Mouse (Mus musculus) limb, embryonic 14.5 days (tissue): ENCODE data around the gene Ppp4r4. TPM values are rescaled to one million over a fixed set of nuclear protein-coding genes. Genes with fewer than 3 reads are reported as not detected.

Experiments used
- ATAC-seq: fragments of 200-750 bp; cut with Nextera tagmentation; 2 replicates; pipeline ENCODE4 v1.8.0; 2017; ENCODE audit warnings: low read depth, moderate number of reproducible peaks, moderate TSS enrichment; ENCODE audit not compliant: low FRiP score
- DNase-seq: peaks from one replicate; pipeline ENCODE4 v3.0.0-alpha.2; 2015; ENCODE audit warnings: low spot score
- H3K27ac ChIP-seq: fragments of 300-500 bp; sonication (generic); replicated peaks from 2 replicates; pipeline ENCODE4 v1.5.1; 2014; ENCODE audit warnings: low read depth, mild to moderate bottlenecking, low read length, moderate library complexity, mixed read lengths
- H3K27me3 ChIP-seq: fragments of 300-500 bp; sonication (generic); 2 replicates; pipeline ENCODE4 v1.6.1; 2014; ENCODE audit warnings: low read length, mixed read lengths; ENCODE audit not compliant: control insufficient read depth, insufficient read depth
- H3K36me3 ChIP-seq: fragments of 300-500 bp; sonication (generic); 2 replicates; pipeline ENCODE4 v1.6.1; 2014; ENCODE audit warnings: mild to moderate bottlenecking, low read length, moderate library complexity, mixed read lengths; ENCODE audit not compliant: control insufficient read depth, insufficient read depth
- H3K4me1 ChIP-seq: fragments of 300-500 bp; sonication (generic); 2 replicates; pipeline ENCODE4 v1.6.1; 2014; ENCODE audit warnings: antibody characterized with exemption, low read length, mixed read lengths; ENCODE audit not compliant: control insufficient read depth, insufficient read depth
- H3K4me2 ChIP-seq: fragments of 300-500 bp; sonication (generic); replicated peaks from 2 replicates; pipeline ENCODE4 v1.6.1; 2014; ENCODE audit warnings: low read depth, mild to moderate bottlenecking, low read length, moderate library complexity; ENCODE audit not compliant: severe bottlenecking
- H3K4me3 ChIP-seq: fragments of 300-500 bp; sonication (generic); replicated peaks from 2 replicates; pipeline ENCODE4 v1.5.1; 2014; ENCODE audit warnings: low read length
- H3K9ac ChIP-seq: fragments of 300-500 bp; sonication (generic); 2 replicates; pipeline ENCODE4 v1.6.1; 2014; ENCODE audit warnings: mild to moderate bottlenecking, low read depth, low read length, moderate library complexity; ENCODE audit not compliant: severe bottlenecking
- H3K9me3 ChIP-seq: fragments of 300-500 bp; sonication (generic); 2 replicates; pipeline ENCODE4 v1.6.1; 2016; ENCODE audit warnings: low read length; ENCODE audit not compliant: control insufficient read depth
- POLR2A ChIP-seq: fragments of 200-500 bp; IDR thresholded peaks from 2 replicates; pipeline ENCODE4 v1.8.0; 2012; ENCODE audit warnings: inconsistent platforms, mild to moderate bottlenecking, moderate library complexity, borderline replicate concordance; ENCODE audit not compliant: insufficient read depth, insufficient read length; ENCODE audit errors: extremely low read depth
- WGBS: fragments of 180-500 bp; shearing (Covaris S2); extraction: QIAGEN DNeasy Blood & Tissue Kit; methylation state at CpG from one replicate; pipeline ENCODE4 v1.1.7; 2014; 5-methylcytosine and 5-hydroxymethylcytosine counted together
- polyA plus RNA-seq, 2 experiments: library from polyadenylated mRNA; depleted of rRNA in 1 of 2; stranded (reverse) in 1 of 2; unstranded in 1 of 2; fragments of >200 nt; fragmentation: Nextera tagmentation in 1 of 2; extraction: Ambion mirVana in 1 of 2; gene quantifications; 2 replicates each; pipeline versions ENCODE4 v1.2.1 to v1.2.3; 2012 to 2014

The Ppp4r4 gene
- polyA plus RNA-seq, 2 experiments, result 0.62 to 1.9 TPM

DNA sequence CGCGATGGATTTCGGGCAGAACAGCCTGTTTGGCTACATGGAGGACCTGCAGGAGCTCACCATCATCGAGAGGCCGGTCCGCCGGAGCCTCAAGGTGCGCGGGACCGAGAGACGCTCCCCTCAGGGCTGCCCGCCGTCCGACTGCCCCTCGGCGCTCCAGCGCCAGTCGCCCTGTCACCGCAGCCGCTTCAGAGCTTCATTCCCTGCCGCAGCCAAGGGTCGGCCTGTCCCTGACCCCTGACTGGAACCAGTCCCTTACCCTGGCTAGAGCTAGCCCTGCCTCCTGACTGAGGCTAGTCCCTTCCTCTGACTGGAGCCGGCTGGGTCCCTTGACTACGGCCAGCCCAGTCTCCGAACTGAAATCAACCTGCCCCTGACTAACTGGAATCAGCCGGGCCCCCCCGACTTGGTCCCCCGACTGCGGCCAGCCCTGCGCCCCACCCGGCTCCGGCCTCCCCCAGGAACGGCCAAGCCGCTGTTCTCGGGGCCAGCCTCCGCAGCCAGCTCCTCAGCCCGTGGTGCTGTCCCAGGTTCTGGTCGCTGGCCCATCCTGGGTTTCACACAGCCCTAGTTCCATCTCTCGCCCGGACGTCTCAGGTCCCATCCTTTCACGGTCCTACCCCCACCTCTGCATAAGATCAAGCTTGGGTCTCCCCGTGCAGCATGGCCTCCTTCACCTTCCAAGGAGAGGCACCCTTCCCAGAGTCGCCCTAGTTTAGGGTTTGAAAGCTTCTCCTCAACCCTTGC is 739 bp downstream of the Ppp4r4 start:
- Histone ChIP-seq H3K9ac (peak overlapping the region; percentile 68), H3K4me3 (peak overlapping the region; percentile 72), H3K4me2 (peak overlapping the region; percentile 99), H3K4me1 (peaks cover 4% of the 10 kb centered on the region; the same call in 1 of the 2 replicates), H3K27me3 (peaks cover 11% of the 10 kb centered on the region; the same call in 1 of the 2 replicates), H3K36me3 (no peaks in the 10 kb centered on the region), H3K27ac (no peak overlapping the region), H3K9me3 (no peaks in the 10 kb centered on the region)
- TF ChIP-seq POLR2A, result no peak
- WGBS, result 2% methylated on average over 40 of the region's 44 CpGs
- ATAC-seq (no peak), DNase-seq (no peak)

DNA sequence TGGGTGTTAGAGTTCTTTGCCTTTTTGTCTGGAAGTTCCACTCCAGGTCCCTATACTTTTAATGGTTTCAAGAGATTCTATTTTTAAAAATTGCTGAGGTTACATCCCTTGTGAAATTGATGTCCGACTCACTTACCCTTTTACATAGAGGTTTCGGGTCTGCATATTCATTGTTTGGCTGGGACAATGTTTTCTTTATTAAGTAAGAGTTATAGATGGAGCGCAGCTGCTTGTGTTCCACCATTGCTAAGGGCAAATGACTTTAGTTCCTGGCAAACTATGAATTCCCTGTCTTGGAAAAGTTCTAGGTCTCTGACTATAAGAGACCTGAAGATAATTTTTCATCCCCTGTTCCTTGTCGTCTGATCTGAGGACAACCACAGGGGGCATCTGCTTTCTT is 8.3 kb downstream of the Ppp4r4 start:
- Histone ChIP-seq H3K36me3 (no peaks in the 10 kb centered on the region), H3K4me2 (no peak overlapping the region), H3K27ac (no peak overlapping the region), H3K9ac (no peak overlapping the region), H3K27me3 (no peaks in the 10 kb centered on the region), H3K4me3 (no peak overlapping the region), H3K9me3 (no peaks in the 10 kb centered on the region), H3K4me1 (no peaks in the 10 kb centered on the region)
- no peak for TF ChIP-seq POLR2A
- WGBS, result 74% methylated on average over 4 of the region's 4 CpGs
- no peak for DNase-seq
- ATAC-seq, result no peak

DNA sequence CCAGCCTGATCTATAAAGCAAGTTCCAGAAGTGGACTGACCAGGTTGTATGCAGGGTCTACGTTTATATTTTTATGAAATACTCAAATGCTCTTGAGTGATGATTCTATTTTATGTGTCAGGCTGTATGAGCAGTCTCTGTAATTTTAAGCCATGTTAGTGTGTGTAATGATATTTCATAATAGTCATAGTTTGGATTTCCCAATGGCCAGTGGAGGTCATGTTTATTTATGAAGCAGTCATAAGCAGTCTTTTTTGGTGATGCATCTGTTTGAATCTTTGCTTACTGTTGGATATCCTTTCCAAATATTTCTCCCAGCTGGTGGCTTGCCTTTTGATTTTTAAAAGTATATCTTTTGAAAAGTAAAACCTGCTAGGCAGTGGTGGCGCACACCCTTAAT is 11.3 kb downstream of the Ppp4r4 start:
- WGBS, result 82% methylated on average over 2 of the region's 2 CpGs
- no peaks in the 10 kb centered on the region for H3K9me3 ChIP-seq
- DNase-seq, result no peak
- H3K36me3 ChIP-seq, result no peaks in the 10 kb centered on the region
- no peaks in the 10 kb centered on the region for H3K27me3 ChIP-seq
- H3K4me1 ChIP-seq, result no peaks in the 10 kb centered on the region
- no peak overlapping the region for H3K4me3 ChIP-seq
- no peak overlapping the region for H3K9ac ChIP-seq
- no peak overlapping the region for H3K27ac ChIP-seq
- no peak for TF ChIP-seq POLR2A
- no peak for ATAC-seq
- no peak overlapping the region for H3K4me2 ChIP-seq

DNA sequence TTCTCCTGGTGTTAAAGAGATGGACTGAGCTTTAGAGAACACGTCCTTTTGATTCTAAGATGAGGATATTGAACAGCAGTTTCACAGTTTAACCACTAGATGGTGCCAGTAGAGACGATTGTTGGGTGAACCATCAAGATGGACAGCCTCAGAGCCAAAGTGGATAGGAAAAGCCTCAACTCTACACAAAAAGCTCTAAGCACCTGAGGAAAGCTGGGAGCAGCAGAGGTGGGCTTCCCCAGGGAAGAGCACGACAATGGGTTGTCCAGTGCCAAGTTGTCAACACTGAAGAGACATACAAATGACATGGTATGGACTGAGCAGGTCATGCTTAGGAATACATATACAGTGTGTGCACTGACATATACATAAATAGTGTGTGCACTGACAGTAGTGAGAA is 12.1 kb downstream of the Ppp4r4 start:
- Histone ChIP-seq H3K9ac (no peak overlapping the region), H3K27ac (no peak overlapping the region), H3K4me1 (no peaks in the 10 kb centered on the region), H3K9me3 (no peaks in the 10 kb centered on the region), H3K27me3 (no peaks in the 10 kb centered on the region), H3K4me2 (no peak overlapping the region), H3K36me3 (no peaks in the 10 kb centered on the region), H3K4me3 (no peak overlapping the region)
- ATAC-seq, result no peak
- no peak for TF ChIP-seq POLR2A
- WGBS, result 7% methylated on average over 3 of the region's 3 CpGs
- DNase-seq, result peak; percentile 61

DNA sequence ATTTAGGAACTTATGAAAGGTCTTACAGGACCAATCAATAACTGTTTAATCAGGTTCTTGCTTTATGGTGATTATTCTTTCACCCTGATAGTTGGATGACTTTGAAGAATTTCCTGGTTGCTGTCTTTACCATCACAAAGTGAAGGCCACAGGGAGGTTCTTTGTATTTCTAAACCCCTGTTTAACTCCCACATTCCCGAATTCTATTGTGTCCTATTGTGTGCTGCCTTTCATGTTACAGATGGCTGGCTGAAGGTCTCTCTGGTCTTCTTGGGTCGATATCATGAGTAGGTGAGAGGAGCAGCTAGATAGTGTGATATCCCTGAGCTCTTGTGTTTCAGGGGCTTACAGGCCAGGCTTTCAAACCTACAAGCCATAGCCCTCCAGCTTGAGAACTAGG is 15.4 kb downstream of the Ppp4r4 start:
- Histone ChIP-seq H3K27ac (no peak overlapping the region), H3K27me3 (no peaks in the 10 kb centered on the region), H3K4me3 (no peak overlapping the region), H3K9ac (no peak overlapping the region), H3K4me1 (no peaks in the 10 kb centered on the region), H3K36me3 (no peaks in the 10 kb centered on the region), H3K4me2 (no peak overlapping the region), H3K9me3 (no peaks in the 10 kb centered on the region)
- TF ChIP-seq POLR2A, result no peak
- WGBS, result 61% methylated on average over 2 of the region's 2 CpGs
- DNase-seq (no peak), ATAC-seq (no peak)

DNA sequence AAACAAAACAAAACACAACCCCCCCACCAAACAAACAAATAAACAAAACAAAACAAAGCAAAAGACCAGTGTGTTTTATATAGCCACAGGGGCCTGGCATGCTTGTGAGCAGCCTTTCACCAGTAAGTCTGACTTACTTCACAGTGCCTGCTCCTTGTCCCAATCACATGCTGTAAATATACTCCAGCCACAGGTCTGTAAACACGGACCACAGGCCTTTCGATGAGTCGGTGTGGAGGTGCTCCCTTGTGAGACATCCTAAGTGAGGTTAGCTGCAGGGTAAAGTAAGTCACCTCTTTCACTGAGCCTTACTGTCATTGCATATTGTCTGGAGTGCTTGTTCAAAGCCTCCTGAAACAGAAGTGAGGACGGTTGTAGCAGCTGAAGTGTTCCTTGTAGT is 16.4 kb downstream of the Ppp4r4 start:
- Histone ChIP-seq H3K4me1 (no peaks in the 10 kb centered on the region), H3K27me3 (no peaks in the 10 kb centered on the region), H3K4me2 (no peak overlapping the region), H3K36me3 (no peaks in the 10 kb centered on the region), H3K9me3 (no peaks in the 10 kb centered on the region), H3K4me3 (no peak overlapping the region), H3K9ac (no peak overlapping the region), H3K27ac (no peak overlapping the region)
- WGBS, result 67% methylated on average over 4 of the region's 4 CpGs
- TF ChIP-seq POLR2A, result no peak
- ATAC-seq (no peak), DNase-seq (no peak)
